Mouse (Mus musculus): ENCODE measurements around the gene Trpm8.

Gene Trpm8

DNA sequence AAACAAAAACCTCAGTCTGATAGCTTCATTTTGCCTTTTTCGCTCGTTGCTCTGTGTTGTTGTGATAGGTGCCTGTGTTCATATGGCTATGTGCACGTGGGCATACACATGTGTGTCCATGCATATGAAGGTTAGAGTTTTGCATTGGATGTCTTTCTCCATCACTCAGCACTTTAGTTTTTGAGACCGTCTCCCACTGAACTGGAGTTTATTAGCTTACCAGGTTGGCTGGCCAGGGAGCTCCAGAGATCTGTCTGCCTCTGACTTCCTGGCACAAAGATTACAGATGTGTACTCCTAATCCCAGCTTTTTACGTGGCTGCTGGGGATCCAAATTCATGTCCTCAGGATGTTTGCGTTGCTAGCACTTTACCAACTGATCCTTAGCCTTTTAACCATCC lies 26.3 kb downstream of the Trpm8 start:
- DNase-seq: no peak

DNA sequence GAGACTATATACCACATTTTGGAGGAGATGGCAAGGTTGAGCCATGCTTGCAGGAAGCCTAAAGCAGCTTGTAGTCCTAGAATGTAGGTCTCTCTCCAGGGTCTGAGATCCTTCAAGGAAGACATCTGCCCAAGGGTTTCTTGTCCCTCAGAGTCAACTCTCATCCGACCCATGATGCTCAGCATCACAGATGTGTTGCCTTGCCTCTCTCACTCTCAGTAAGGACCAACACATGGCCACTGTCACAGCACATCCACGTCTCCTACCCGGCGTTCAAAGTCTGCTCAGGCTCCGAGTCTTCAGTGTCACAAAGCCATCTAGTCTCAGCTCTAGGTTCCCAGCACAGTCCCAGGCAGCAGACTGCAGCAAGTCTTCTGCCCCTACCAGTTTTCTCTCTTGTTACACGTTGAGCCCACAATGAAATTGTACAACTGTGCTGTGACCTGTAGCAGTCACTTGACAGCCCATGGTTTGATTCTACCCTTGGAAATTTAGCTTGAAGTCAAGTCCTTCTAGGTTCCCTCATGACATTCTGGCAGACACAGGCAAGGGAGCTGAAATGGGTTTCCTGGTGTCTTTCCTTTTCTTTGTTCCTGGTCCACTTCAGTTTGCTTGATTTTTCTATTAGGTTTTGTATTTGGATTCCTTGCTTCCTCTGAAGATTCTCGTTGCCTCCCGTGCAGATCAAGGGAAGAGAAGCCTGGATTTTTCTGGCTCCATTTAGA lies 27.0 kb downstream of the Trpm8 start:
- DNase-seq: no peak

DNA sequence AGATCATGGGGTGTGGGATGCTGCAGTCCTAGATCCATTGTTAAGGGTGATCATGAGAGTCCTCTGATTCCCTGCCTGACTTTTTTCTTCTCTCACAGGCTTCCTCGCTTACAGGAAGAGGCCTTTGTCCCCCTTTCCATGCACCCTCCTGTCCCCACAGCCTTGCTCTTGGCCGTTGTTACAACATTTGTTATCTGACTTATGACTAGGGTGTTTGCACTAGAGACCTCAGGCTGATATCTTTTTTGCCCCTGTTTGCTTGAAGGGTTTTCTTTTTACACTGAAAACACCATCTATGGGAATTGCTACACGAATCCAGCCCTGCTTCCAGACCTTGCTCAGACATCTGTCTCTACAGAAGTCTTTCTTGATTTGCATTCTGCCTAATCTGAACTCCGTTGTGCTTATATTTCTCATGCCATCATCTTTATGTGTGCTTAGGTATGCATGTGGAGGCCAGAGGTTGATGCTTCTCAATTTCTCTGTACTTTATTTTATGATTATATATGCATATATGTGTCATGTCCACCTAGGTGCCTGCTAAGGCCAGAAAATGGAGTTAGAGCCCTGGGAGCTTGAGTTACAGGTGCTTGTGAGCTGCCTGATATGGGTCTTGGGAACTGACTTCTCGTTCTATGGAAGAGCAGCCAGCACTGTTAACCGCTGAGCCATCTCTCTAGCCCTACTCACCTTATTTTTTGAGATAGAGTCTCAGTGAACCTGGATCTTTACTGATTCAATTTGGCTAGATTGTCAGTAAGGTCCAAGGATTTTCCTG lies 27.7 kb downstream of the Trpm8 start:
- DNase-seq: no peak

DNA sequence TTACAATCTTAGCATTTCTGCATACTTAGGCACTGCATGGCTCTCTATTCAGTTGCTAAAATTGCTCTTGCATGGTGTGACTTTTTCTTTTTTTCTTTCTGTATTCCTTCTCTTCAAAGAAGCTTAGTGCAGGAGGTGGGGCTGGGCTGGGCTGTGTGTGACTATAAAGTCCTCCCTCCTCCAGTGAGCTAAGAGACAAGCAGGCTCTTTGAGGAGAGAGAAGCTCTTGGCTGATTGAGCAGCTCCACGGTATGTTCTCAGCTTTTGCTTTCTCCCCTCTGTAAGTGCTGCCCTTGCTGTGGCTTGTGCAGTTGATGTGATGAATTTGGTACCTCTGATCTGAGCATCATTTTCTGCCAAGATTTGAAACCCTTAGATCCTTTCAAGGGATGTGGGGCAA lies 29.1 kb downstream of the Trpm8 start:
- DNase-seq: no peak

DNA sequence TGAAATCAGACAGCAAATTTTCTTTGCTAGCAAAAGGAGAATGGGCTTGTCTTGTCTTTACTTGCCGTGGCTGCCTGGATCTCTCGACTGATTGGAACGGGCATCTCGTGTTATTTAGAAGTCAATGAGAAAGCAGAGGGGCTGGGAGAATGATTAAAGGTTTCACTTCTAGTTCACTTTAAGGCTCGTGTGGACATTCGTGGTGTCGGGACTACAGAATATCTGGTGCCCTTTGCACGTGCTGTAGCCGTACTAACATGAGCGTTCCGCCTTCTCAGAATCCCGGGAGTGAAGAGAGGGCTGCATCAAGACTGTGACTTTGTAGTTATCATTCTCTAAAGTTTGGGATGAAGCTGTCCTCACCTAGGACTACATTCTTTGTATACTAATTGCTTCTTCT lies 29.7 kb downstream of the Trpm8 start:
- DNase-seq: no peak

DNA sequence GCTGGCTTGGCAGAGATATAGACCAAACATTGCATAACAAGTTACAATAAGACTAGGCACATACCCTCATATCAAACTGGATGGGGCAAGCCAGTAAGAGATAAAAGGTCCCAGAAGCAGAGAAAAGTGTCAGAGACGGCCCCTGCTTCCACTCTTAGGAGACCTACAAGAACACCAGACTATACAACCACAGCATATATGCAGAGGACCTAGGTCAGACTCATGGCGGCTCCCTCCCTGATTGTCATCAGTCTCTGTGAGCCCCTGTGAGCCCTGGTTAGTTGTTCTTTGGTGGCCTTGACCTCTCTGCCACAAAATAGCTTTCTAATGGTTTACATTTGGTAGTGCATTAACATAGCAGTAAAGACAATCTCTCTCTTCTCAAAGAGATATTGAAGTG lies 31.6 kb downstream of the Trpm8 start:
- DNase-seq: no peak

DNA sequence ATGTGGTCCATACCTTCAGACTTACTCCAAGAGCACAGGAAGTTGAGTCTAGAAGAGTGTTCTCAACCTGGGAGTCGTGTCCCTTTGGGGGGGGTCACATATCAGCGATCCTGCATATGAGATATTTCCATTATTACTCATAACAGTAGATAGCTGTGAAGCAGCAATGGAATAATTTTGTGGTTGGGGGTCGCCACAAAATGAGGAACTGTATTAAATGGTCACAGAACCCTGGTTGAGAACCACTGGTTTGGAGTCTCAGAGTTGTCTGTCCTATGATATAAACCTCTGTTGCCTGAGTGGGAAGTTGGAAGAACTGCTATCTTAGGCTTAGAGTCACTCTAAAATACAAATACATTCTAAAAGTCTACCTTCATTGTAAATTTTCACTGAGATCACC lies 32.4 kb downstream of the Trpm8 start:
- DNase-seq: no peak

DNA sequence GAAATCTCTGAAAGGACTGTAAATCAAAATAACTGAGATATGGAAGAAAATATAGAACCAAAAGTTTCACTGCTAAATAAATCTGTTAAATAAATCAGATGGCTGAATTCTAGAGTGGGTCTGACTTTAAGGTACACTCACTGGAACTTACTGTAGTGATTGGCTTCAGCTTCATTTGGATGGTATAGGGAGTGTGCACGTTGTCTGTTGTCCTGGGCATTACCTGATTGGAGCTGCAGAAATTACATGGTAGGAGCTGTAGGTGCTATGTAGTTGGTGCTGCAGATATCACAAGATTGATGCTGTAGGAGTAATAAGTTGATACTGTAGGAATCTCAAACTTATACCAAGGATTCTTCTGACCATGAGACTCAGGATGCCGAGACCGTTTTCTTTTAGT lies 32.9 kb downstream of the Trpm8 start:
- DNase-seq: no peak

DNA sequence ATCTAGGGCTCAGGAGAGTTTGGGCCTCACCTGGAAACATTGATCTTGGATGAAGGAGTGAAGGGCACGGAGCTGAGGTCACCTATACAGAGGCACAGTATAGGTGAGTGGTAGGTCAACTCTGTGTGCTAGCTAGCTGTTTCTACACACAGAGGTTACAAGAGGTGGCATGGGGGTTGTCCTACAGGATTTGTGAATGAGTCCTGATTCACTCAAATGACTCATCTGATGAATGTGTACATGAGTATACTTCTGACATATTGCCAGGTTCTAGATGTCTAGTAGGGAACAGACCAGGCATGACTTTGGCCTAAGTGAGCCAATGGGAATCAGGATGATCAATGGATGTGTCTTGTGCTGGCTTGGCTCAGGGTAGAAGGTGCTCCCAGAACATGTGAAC lies 39.8 kb downstream of the Trpm8 start:
- no peak for DNase-seq

DNA sequence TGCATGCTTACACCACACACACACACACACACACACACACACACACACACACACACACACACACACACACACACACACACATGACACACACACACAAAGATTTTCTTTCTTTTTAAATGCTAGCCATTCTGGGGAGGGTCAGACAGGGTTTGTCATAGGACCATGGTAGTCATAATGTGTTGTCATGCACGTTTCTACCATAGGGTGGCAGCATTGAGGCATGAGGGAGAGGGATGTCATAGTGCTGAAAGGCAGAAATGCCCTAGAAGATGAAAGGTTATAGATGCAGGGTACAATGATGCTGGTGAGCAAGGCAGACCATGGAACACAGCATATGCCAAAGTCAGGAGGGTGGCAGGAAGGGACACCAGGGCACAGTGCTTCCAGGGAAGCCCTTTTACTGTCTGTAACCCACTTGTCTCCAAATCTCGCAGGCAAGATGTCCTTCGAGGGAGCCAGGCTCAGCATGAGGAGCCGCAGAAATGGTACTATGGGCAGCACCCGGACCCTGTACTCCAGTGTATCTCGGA lies 41.1 kb downstream of the Trpm8 start:
- peak; percentile 37 for DNase-seq

DNA sequence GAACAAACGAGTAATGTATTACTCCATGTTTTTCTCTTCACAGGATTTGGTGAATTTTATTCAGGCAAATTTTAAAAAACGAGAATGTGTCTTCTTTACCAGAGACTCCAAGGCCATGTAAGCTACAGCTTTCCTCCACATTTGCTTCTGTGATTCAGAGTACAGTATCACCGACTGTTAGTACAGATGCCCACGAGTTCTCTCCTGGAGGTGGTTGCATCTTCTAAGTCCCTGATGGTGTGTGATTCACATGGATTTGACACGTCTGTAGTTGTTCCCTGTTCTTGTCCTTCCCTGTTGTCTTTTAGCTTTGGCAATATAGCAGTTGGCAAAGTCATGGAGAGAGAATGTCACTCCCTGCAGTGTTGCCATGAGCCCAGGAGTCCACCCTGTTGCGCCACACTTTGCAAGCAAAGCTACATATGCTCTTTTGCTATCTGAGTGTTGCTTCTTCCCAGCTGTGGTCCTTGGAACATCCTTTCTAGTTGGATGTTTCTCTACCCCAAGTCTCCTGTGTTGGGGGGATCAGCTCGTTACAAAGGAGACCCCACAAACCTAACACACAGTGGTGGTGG lies 43.4 kb downstream of the Trpm8 start:
- DNase-seq: no peak

DNA sequence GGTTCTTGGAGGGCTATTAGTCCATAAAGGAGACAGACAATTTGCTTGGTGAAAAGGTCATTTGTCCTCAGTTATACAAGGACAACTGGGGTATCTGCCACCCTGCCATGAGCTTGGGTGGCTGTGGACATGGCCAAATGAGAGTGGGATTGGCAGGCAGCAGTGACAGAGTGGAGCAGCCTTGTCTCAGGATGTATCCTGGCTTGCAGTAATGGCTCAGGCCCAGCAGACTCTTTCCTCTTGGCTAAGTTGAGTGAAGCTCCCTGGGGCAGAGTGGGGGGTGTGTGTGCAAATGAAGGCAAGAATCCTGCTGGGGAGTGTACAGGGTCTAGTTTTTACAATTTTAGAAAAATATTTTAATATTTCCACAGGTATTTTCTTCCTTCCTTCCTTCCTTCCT lies 44.7 kb downstream of the Trpm8 start:
- no peak for DNase-seq

DNA sequence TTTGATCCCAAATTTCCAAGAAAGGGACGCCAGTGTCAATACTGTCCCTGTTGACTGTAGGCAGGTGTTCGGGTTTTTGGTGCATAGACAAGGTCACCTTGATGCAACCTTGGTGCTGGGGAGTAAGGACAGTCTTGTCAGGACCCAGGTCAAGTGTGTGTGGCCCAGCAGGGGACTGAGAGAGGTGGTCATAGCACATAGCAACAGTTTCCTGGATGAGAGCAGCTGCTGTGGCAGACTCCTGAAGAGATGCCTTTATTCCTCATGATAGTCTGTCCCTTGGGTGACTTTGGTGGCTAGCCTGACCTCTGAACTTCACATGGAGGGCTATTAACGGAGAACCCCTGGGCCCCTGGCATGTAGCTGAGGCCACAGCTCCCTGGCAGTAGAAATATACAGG lies 45.6 kb downstream of the Trpm8 start:
- DNase-seq: no peak

DNA sequence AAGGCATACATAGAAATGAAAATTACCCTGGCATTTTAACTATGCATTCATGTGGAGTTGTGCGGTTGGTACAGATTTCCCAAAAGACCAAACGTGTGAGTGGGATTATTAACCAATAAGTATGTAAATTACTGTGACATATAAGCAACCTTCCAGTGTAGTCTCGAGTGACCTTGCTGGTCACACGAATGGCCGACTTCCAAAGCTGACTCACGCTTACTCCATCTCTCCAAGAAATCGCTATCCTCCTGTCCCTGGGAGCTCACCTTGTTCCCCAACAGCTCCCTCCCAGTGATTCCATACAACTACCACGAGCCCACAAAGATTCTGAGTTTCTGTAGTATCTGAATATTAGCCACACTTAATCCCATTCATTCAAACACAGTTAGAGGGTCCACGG lies 62.0 kb downstream of the Trpm8 start:
- DNase-seq: no peak

DNA sequence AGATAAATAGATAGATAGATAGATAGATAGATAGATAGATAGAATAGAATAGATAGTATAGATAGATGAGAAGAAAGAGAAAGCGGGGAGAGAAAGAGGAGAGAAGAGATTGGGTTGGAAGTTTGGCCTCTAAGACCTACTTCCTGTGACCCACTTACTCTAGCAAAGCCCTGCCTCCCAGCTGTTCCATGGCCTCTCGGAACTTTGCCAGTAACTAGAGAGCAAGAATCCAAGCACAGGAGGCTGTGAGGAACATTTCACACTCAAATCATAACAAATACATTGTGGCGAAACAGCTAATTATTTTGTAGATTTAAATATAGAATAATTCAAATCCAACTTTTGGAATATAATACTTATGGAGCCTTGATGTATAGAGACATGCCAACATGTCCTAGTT lies 65.2 kb downstream of the Trpm8 start:
- no peak for DNase-seq

DNA sequence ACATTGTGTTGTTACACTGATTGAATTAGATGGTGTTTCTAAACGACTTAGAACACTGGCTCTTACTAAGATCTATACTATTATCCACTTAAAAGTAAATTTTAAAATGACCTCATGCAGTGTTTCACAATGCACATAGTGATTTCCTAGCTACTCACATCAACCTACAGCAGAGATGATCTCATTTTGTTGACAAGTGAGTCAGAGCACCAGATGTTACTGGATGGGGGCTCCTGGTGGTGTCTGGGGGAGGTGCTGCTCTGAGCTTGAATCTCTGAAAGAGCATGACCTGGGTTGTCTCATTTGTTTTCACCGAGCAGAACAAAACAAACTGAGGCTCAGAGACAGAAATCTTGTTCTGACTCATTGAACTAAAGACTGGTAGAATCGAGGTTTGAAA lies 68.1 kb downstream of the Trpm8 start:
- no peak for DNase-seq

DNA sequence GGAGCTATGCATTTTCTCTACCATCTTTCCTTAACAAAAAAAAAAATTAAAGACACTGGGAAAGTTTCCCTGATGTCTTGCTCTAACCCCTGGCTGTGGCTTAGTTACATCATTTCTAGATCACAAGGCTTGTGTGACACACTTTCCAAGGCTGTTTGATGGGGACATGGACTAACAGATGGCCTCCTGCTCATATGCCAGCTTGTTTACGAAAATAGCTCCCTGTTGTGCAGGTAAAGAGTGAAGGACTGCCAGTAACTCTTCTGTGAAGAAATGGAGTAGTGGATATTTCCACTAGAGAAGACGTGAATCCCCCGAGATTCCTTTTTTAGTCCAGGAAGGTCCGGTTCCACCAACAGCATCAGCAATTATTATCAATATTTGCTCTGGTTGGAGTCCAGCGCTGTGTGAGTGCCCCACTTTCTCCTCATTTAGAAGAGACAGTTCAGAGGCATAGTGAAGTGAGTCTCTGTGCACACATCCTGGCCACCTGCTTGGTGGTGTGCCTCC lies 71.1 kb downstream of the Trpm8 start:
- DNase-seq: no peak

DNA sequence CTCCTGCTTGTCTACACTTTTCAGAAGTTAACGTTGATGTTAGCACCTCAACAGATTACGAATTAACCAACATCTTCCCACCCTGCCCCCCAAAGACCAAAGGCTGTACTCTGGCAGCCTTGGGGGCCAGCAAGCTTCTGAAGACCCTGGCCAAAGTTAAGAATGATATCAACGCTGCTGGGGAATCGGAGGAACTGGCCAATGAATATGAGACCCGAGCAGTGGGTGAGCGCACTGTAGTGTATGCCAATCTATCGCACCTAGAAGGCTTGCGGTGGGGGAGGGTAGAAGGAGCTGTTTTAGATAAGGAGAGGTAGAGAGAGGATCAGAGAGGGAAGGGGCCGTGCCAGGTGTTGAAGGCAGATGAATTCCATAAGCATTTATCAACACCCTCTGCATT lies 73.3 kb downstream of the Trpm8 start:
- DNase-seq: no peak

DNA sequence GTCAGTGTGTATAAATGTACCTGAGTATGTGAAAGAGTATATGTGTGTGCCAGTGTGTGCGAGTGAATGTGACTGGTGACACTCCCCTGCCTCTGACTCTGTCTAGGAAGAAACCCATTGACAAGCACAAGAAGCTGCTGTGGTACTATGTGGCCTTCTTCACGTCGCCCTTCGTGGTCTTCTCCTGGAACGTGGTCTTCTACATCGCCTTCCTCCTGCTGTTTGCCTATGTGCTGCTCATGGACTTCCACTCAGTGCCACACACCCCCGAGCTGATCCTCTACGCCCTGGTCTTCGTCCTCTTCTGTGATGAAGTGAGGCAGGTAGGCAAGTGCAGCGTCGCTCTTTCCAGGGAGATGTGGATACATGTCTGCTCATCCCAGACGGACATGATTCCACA lies 77.6 kb downstream of the Trpm8 start:
- DNase-seq: no peak

DNA sequence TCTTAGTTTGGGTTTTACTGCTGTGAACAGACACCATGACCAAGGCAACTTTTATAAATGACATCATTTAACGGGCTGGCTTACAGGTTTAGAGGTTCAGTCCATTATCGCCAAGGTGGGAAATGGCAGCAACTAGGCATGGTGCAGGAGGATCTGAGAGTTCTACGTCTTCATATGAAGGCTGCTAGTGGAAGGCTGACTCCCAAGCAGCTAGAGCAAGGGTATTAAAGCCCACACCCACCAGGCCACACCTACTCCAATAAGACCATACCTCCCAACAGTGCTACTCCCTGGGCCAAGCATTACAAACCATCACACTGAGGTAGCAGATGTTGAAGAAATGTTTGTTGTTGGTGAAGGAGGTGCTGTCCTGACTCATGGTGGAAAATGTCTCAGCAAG lies 78.2 kb downstream of the Trpm8 start:
- DNase-seq: no peak

DNA sequence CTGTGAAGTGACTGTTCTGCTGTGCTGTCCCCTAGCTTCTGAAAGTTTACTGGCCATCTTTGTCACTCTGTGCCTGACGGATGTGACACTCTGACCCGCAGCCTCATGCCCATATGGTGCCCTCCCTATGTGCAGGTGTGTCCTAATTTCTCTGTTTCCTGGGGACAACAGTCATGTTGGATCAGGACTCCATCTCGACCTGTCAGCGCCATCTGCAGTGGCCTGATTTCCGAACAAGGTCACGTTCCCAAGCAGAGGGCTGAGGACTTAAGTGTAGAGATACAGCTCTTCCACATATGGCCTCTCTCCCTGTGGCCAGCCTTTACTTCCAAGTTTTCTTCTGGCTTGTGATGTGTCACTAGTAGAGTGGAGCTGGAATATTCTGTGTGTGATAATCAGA lies 79.2 kb downstream of the Trpm8 start:
- no peak for DNase-seq

DNA sequence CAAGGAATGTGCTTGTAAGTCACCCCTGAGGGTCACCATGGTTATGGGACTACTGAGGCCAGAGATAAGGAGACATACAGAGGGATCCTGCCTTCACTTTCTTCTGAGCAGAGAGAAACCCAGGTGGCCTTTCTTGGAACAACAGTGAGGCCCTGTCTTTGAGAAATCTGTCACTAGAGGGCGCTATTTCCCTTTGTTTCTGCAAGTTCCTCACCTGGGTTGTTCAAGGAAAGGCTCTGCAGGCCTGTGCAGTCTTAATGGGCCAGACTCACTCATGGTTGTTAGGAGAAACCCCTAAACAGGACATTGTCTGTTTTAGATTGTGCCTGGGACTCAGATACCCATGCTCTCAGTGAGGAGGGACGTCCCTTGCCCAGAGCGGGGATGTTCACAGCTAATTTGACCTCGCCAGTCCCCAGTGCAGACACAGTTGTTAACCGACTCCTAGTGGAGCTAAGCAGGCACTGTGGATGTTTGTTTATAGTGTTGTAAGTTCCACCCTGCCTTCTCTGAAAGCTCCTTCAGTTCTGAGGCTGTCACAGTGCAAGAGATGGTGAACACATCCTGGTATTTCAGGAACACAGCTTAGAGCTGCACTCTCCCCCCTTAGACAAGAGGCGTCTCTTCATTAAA lies 80.1 kb downstream of the Trpm8 start:
- peak; percentile 34 for DNase-seq

DNA sequence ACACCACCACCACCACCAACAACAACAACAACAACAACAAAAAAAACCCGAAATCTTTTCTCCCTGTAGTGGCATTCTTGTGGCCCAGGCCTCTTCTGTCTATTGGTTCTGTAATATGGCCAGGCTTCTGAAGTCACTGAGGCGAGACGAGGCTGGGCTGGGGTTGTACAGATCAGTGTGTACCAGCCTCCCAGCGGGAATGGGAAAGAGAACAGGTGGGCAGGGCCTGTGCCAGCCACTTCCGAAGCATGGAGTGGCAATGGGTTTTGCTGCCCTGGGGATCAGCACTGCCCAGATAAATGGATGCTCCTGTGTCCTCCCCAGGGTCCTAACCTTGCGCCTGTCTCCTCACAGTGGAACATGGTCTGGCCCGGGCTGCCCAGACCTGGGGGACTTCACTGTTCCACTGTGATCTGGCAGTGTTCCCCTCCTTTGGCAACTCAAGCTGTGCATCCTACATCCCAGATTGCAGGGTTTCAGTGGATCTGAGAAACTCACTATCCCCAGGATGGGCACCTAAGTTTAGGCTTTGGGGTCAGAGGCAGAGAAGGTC lies 80.7 kb downstream of the Trpm8 start:
- no peak for DNase-seq
